8 mouse cellular contexts compared by ENCODE assay signal in the genomic region with DNA sequence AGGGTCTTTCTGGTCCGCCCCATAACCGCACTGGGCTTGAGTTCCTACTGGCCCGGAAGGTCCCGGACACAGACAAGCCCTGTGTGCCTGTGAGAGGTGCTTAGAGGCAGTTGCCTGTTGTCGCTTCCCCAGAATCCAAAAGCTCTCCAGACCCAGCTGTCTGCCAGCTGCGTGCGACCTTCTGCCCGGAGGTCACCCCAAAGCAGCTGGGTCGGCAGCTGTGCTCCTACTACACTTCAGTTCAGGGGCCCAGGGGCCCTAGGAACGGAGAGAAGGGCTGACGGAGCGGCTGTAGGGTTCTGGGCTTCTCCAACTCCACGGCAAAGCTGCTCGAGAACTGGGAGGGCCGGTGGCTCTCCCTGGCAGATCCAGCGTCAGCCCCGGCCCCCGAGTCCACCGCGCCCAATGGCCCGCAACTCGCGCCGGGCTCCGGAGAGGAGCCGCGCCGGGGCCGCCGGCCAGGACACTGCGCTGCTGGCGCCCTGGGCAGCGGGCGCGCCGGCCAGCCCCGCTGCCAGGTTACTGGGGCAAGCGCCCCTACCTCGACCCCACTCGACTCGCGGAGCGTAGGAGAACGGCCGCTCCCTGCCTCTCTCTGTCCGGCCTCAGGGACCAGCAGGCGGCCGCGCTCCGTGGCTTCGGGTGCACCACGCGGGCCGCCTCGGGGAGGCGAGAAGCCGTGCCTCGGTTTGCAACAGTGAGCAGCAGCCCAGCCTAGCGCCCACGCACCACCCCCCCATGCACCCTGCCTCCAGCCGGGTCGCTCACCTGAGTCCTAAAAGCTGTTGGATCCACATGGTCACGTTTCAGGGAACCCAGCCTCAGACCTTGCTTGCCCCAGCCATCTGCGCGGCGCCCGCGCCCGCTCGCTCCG. TPM values are rescaled to one million over a fixed set of nuclear protein-coding genes. Genes with fewer than 3 reads are reported as not detected.
DNase-seq lines count a peak whose midpoint lies in the region; ATAC-seq and TF ChIP-seq lines count a peak whose summit lies in the region.

No protein-coding gene starts in this region.

- peak overlapping the region; percentile 62 for H3K4me2 ChIP-seq in liver, embryonic 11.5 days
- no peak overlapping the region for H3K4me2 ChIP-seq in liver, postnatal 0 days (ENCODE audit: low read depth, low read length)
- H3K4me2 ChIP-seq in embryonic facial prominence, embryonic 12.5 days (replicated peaks), result peak overlapping the region; percentile 89
- peak overlapping the region; percentile 82 for H3K4me2 ChIP-seq in hindbrain, postnatal 0 days (ENCODE audit: low read depth, low read length)
- peak overlapping the region; percentile 75 for H3K4me2 ChIP-seq in neural tube, embryonic 14.5 days (ENCODE audit: low read depth, low read length)

- no peak for TF ChIP-seq EP300 in liver, postnatal 0 days (IDR thresholded peaks at IDR 0.05; ENCODE audit: low read depth)

- 2% methylated on average over 71 of the region's 71 CpGs for WGBS in liver, embryonic 11.5 days
- 2% methylated on average over 48 of the region's 71 CpGs for WGBS in liver, postnatal 0 days (ENCODE audit: insufficient replicate concordance)
- under 1% methylated on average over 68 of the region's 71 CpGs for WGBS in embryonic facial prominence, embryonic 12.5 days
- under 1% methylated on average over 66 of the region's 71 CpGs for WGBS in hindbrain, postnatal 0 days
- under 1% methylated on average over 61 of the region's 71 CpGs for whole genome bisulfite sequencing in neural tube, embryonic 14.5 days

- H3K27ac ChIP-seq in liver, embryonic 11.5 days (ENCODE audit: low read depth, low read length), result no peak overlapping the region
- no peak overlapping the region for H3K27ac ChIP-seq in liver, postnatal 0 days (ENCODE audit: low read depth)
- no peak overlapping the region for H3K27ac ChIP-seq in embryonic facial prominence, embryonic 12.5 days
- H3K27ac ChIP-seq in hindbrain, postnatal 0 days, result peak overlapping the region; percentile 76; the same call in 1 of the 2 replicates
- H3K27ac ChIP-seq in neural tube, embryonic 14.5 days (ENCODE audit: low read depth, low read length), result peak overlapping the region; percentile 94

- peak overlapping the region; percentile 47 for H3K4me3 ChIP-seq in liver, embryonic 11.5 days (ENCODE audit: low read depth, low read length)
- H3K4me3 ChIP-seq in liver, postnatal 0 days (ENCODE audit: low read depth, low read length), result no peak overlapping the region
- H3K4me3 ChIP-seq in embryonic facial prominence, embryonic 12.5 days, result peak overlapping the region; percentile 47
- H3K4me3 ChIP-seq in hindbrain, postnatal 0 days (ENCODE audit: low read length), result peak overlapping the region; percentile 63
- H3K4me3 ChIP-seq in neural tube, embryonic 14.5 days (ENCODE audit: low read depth, low read length), result peak overlapping the region; percentile 84

- H3K4me1 ChIP-seq in liver, embryonic 11.5 days (replicated peaks; ENCODE audit: control insufficient read depth, insufficient read depth, low read length), result no peaks in the 10 kb centered on the region; the same call in 1 of the 2 replicates
- no peaks in the 10 kb centered on the region for H3K4me1 ChIP-seq in liver, postnatal 0 days (ENCODE audit: insufficient read depth)
- H3K4me1 ChIP-seq in embryonic facial prominence, embryonic 12.5 days, result peaks cover 31% of the 10 kb centered on the region
- H3K4me1 ChIP-seq in hindbrain, postnatal 0 days (ENCODE audit: insufficient read depth, low read length), result peaks cover 9% of the 10 kb centered on the region
- H3K4me1 ChIP-seq in neural tube, embryonic 14.5 days (ENCODE audit: control insufficient read depth, insufficient read depth, low read length), result peaks cover 38% of the 10 kb centered on the region

- peaks cover 76% of the 10 kb centered on the region for H3K27me3 ChIP-seq in liver, embryonic 11.5 days (replicated peaks; ENCODE audit: control insufficient read depth, insufficient read depth, low read length)
- H3K27me3 ChIP-seq in liver, postnatal 0 days (ENCODE audit: insufficient read depth, low read length), result peaks cover 47% of the 10 kb centered on the region
- H3K27me3 ChIP-seq in embryonic facial prominence, embryonic 12.5 days, result peaks cover 76% of the 10 kb centered on the region
- H3K27me3 ChIP-seq in hindbrain, postnatal 0 days (ENCODE audit: insufficient read depth, low read length), result no peaks in the 10 kb centered on the region
- H3K27me3 ChIP-seq in neural tube, embryonic 14.5 days (ENCODE audit: control insufficient read depth, insufficient read depth, low read length), result no peaks in the 10 kb centered on the region

- peak; percentile 36 for DNase-seq in liver, embryonic 11.5 days (ENCODE audit: low spot score)
- DNase-seq in liver, postnatal 0 days, result no peak
- DNase-seq in hindbrain, postnatal 0 days (ENCODE audit: low spot score), result peak; percentile 20
- DNase-seq in left cerebral cortex, adult 11 months (ENCODE audit: low spot score), result no peak
- DNase-seq in left cerebral cortex, postnatal 4 days, result no peak
- no peak for DNase-seq in cerebellum, adult 18-20 months

- no peaks in the 10 kb centered on the region for H3K9me3 ChIP-seq in liver, embryonic 11.5 days (ENCODE audit: control insufficient read depth, low read length)
- no peaks in the 10 kb centered on the region for H3K9me3 ChIP-seq in liver, postnatal 0 days (ENCODE audit: low read length)
- no peaks in the 10 kb centered on the region for H3K9me3 ChIP-seq in embryonic facial prominence, embryonic 12.5 days
- H3K9me3 ChIP-seq in hindbrain, postnatal 0 days (ENCODE audit: low read length), result no peaks in the 10 kb centered on the region
- H3K9me3 ChIP-seq in neural tube, embryonic 14.5 days (ENCODE audit: control insufficient read depth, low read length), result no peaks in the 10 kb centered on the region

- intact Hi-C loops in left cerebral cortex, postnatal 4 days (cut with DNase I), result loop anchor here (2.0 to 5.0 kb wide), 4 partner anchors 461 to 951 kb away; no protein-coding TSS in a partner anchor

- no peak for TF ChIP-seq CTCF in liver, postnatal 0 days (IDR thresholded peaks at IDR 0.05; ENCODE audit: low read depth)
- TF ChIP-seq CTCF in hindbrain, postnatal 0 days (IDR thresholded peaks at IDR 0.05; ENCODE audit: low read depth), result no peak

- no peak for ATAC-seq in liver, embryonic 11.5 days (replicated peaks; ENCODE audit: low FRiP score)
- ATAC-seq in liver, postnatal 0 days, result no peak
- ATAC-seq in embryonic facial prominence, embryonic 12.5 days (ENCODE audit: insufficient number of reproducible peaks, insufficient read depth, low FRiP score, low TSS enrichment), result no peak
- ATAC-seq in hindbrain, postnatal 0 days, result no peak
- ATAC-seq in neural tube, embryonic 14.5 days (ENCODE audit: low read depth), result no peak

- H3K9ac ChIP-seq in liver, embryonic 11.5 days (ENCODE audit: low read depth, low read length), result no peak overlapping the region
- H3K9ac ChIP-seq in liver, postnatal 0 days (replicated peaks), result no peak overlapping the region
- H3K9ac ChIP-seq in embryonic facial prominence, embryonic 12.5 days, result peak overlapping the region; percentile 38; the same call in 1 of the 2 replicates
- peak overlapping the region; percentile 79 for H3K9ac ChIP-seq in hindbrain, postnatal 0 days (replicated peaks; ENCODE audit: low read length)
- H3K9ac ChIP-seq in neural tube, embryonic 14.5 days (replicated peaks; ENCODE audit: low read depth, low read length), result peak overlapping the region; percentile 95

- H3K36me3 ChIP-seq in liver, embryonic 11.5 days (ENCODE audit: control insufficient read depth, insufficient read depth, low read length), result no peaks in the 10 kb centered on the region
- no peaks in the 10 kb centered on the region for H3K36me3 ChIP-seq in liver, postnatal 0 days (replicated peaks; ENCODE audit: insufficient read depth, low read length)
- no peaks in the 10 kb centered on the region for H3K36me3 ChIP-seq in embryonic facial prominence, embryonic 12.5 days
- no peaks in the 10 kb centered on the region for H3K36me3 ChIP-seq in hindbrain, postnatal 0 days (ENCODE audit: insufficient read depth, low read length)
- H3K36me3 ChIP-seq in neural tube, embryonic 14.5 days (ENCODE audit: control insufficient read depth, insufficient read depth, low read length), result no peaks in the 10 kb centered on the region

RNA-seq across cellular contexts. Expression of a gene that starts 1.0 kb away (rescaled TPM):
- polyA plus RNA-seq in liver, embryonic 11.5 days (2014; fragmentation: Nextera tagmentation; extraction: Ambion mirVana), result 0.21 and 0.58 TPM in 2 replicates
- polyA plus RNA-seq in liver, postnatal 0 days (2015; fragmentation: Nextera tagmentation; extraction: Ambion mirVana), result 0.11 TPM in 1 of 2 replicates, not detected in the other
- 0.52 and 0.78 TPM in 2 replicates for polyA plus RNA-seq in embryonic facial prominence, embryonic 12.5 days (2016; fragmentation: Nextera tagmentation; extraction: Ambion mirVana)
- 81.0 and 86.2 TPM in 2 replicates for total RNA-seq in hindbrain, postnatal 0 days (2014; rRNA removed)
- polyA plus RNA-seq in hindbrain, postnatal 0 days (2015; fragmentation: Nextera tagmentation; extraction: Ambion mirVana), result 32.0 and 32.2 TPM in 2 replicates
- polyA plus RNA-seq in neural tube, embryonic 14.5 days (2014; fragmentation: Nextera tagmentation; extraction: Ambion mirVana), result 27.2 and 30.6 TPM in 2 replicates
- total RNA-seq in left cerebral cortex, postnatal 4 days (2021), result 10 to 100 TPM; 35.4 to 37.0 TPM

Comparison
In these comparisons a context has a peak if more than half of its experiments do, and no peak if none do; other contexts are left out.
1. DNase-seq: peak in liver, embryonic 11.5 days (single experiment) and hindbrain, postnatal 0 days (single experiment); none in liver, postnatal 0 days (single experiment), left cerebral cortex, adult 11 months (single experiment), left cerebral cortex, postnatal 4 days (single experiment) and cerebellum, adult 18-20 months (0 of 2).
2. H3K27ac ChIP-seq: peak in hindbrain, postnatal 0 days (single experiment) and neural tube, embryonic 14.5 days (single experiment); none in liver, embryonic 11.5 days (single experiment), liver, postnatal 0 days (single experiment) and embryonic facial prominence, embryonic 12.5 days (single experiment).
3. H3K9ac ChIP-seq: peak in embryonic facial prominence, embryonic 12.5 days (single experiment), hindbrain, postnatal 0 days (single experiment) and neural tube, embryonic 14.5 days (single experiment); none in liver, embryonic 11.5 days (single experiment) and liver, postnatal 0 days (single experiment).
4. RNA of a gene that starts 1.0 kb away (polyA plus RNA-seq): 32.0 to 32.2 TPM in hindbrain, postnatal 0 days and 27.2 to 30.6 TPM in neural tube, embryonic 14.5 days; 0.21 to 0.58 TPM in liver, embryonic 11.5 days, 0.52 to 0.78 TPM in embryonic facial prominence, embryonic 12.5 days and 0.11 TPM in liver, postnatal 0 days; every median in the first group is over 10 times any median in the second.